Mouse (Mus musculus) stomach, embryonic 16.5 days (tissue): ENCODE data around the gene Tinagl1. TPM values are rescaled to one million over a fixed set of nuclear protein-coding genes. Genes with fewer than 3 reads are reported as not detected.
A peak's percentile ranks its signal among the peaks of the same experiment; 100 is the strongest.

Experiments used
- ATAC-seq: fragments of 200-750 bp; cut with Nextera tagmentation; 2 replicates; pipeline ENCODE4 v1.8.0; 2017; ENCODE audit warnings: moderate number of reproducible peaks, moderate TSS enrichment; ENCODE audit not compliant: insufficient read depth, low FRiP score
- H3K27ac ChIP-seq: fragments of 300-500 bp; sonication (generic); 2 replicates; pipeline ENCODE4 v1.5.1; 2014; ENCODE audit warnings: low read length
- H3K27me3 ChIP-seq: fragments of 300-500 bp; sonication (generic); 2 replicates; pipeline ENCODE4 v1.6.1; 2014; ENCODE audit warnings: low read length, control low read depth, mixed read lengths; ENCODE audit not compliant: control insufficient read depth, insufficient read depth
- H3K36me3 ChIP-seq: fragments of 300-500 bp; sonication (generic); 2 replicates; pipeline ENCODE4 v1.6.1; 2014; ENCODE audit warnings: low read length; ENCODE audit not compliant: control insufficient read depth, insufficient read depth
- H3K4me1 ChIP-seq: fragments of 300-500 bp; sonication (generic); 2 replicates; pipeline ENCODE4 v1.6.1; 2014; ENCODE audit warnings: low read length, control low read depth, mixed read lengths; ENCODE audit not compliant: control insufficient read depth, insufficient read depth
- H3K4me2 ChIP-seq: fragments of 300-500 bp; sonication (generic); 2 replicates; pipeline ENCODE4 v1.6.1; 2014; ENCODE audit warnings: low read depth, low read length, mixed read lengths
- H3K4me3 ChIP-seq: fragments of 300-500 bp; sonication (generic); replicated peaks from 2 replicates; pipeline ENCODE4 v1.5.1; 2014; ENCODE audit warnings: mild to moderate bottlenecking, low read length
- H3K9ac ChIP-seq: fragments of 300-500 bp; sonication (generic); 2 replicates; pipeline ENCODE4 v1.6.1; 2014; ENCODE audit warnings: low read length
- H3K9me3 ChIP-seq: fragments of 300-500 bp; sonication (generic); replicated peaks from 2 replicates; pipeline ENCODE4 v1.6.1; 2016; ENCODE audit warnings: low read length, control low read depth; ENCODE audit not compliant: control insufficient read depth
- WGBS: fragments of 180-500 bp; shearing (Covaris S2); extraction: QIAGEN DNeasy Blood & Tissue Kit; methylation state at CpG from one replicate; pipeline ENCODE4 v1.1.7; 2014; 5-methylcytosine and 5-hydroxymethylcytosine counted together
- polyA plus RNA-seq: library from polyadenylated mRNA; unstranded; fragments of >200 nt; fragmentation: Nextera tagmentation; extraction: Ambion mirVana; gene quantifications from 2 replicates; pipeline ENCODE4 v1.2.1, GENCODE M21; 2015

Gene Tinagl1
- polyA plus RNA-seq, 1 experiment from 2014 or later, result 62.7 TPM

DNA sequence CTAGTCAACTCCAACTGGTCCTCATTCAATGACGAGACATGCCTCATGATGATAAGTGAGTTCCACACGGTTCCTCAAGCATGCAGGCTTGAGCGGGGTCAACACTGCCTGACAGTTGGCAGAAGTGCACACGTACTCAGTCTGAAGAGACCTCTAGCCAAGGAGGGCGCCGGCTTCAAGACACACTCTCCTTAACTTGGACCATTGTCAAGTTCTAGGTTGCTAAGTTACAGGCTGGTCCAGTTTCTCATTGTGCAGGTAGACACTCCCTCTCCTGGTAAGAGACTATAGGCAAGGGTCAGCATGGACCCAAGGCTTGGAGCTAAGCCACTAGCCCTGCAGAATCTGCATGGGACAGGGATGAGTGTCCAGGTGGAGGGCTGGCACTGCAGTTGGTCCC lies 49.8 kb downstream of the Tinagl1 start:
- Histone ChIP-seq H3K9ac (no peak overlapping the region), H3K27ac (no peak overlapping the region), H3K9me3 (no peaks in the 10 kb centered on the region), H3K4me1 (peaks cover 2% of the 10 kb centered on the region; the same call in 1 of the 2 replicates), H3K36me3 (peaks cover 3% of the 10 kb centered on the region; the same call in 1 of the 2 replicates), H3K4me3 (no peak overlapping the region), H3K4me2 (no peak overlapping the region), H3K27me3 (no peaks in the 10 kb centered on the region)
- WGBS, result 84% methylated on average over 6 of the region's 6 CpGs
- no peak for ATAC-seq

DNA sequence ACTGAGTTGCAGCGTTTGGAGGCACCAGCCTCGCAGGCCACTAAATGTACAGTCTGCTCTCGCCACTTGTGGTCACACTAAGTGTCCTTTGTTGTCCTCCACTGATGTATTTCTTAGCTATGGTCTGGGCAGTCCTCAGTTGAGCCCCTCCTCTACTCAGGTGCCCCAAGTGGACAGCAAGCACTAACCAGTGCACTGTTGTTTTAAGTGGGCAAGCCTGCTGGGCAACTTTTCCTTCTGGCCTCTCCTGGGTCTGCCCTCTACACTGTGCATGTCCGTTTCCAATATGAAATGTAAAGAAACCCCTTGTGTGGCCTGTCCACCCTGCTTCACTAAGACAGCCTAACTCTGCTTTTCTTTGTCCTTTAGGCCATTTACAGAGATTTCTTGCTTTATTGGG lies 50.8 kb downstream of the Tinagl1 start:
- Histone ChIP-seq H3K9ac (no peak overlapping the region), H3K27ac (no peak overlapping the region), H3K9me3 (no peaks in the 10 kb centered on the region), H3K4me1 (no peaks in the 10 kb centered on the region), H3K4me2 (no peak overlapping the region), H3K36me3 (peaks cover 3% of the 10 kb centered on the region; the same call in 1 of the 2 replicates), H3K4me3 (no peak overlapping the region), H3K27me3 (no peaks in the 10 kb centered on the region)
- peak; percentile 38; the same call in 1 of the 2 replicates for ATAC-seq
- 84% methylated on average over 4 of the region's 4 CpGs for WGBS

DNA sequence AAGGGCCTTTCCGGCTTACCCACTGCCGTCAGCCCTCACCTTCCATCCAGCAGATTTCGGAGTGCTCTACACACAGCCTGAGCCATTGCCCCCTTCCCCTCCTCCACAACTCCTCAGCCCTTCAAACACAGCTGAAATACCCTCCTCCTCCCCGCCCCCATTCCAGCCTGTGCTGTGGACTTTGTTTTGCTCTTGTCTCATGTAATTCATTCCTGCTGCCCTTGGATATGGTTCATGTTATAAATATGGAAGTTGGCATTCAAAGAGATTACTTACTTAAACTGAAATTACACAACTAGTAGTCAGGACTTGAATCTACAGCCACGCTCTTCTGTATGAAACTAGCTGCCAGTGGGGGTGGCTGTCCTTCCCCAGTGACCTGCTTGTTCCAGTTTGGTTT lies 51.9 kb downstream of the Tinagl1 start:
- H3K36me3 ChIP-seq, result peaks cover 3% of the 10 kb centered on the region; the same call in 1 of the 2 replicates

DNA sequence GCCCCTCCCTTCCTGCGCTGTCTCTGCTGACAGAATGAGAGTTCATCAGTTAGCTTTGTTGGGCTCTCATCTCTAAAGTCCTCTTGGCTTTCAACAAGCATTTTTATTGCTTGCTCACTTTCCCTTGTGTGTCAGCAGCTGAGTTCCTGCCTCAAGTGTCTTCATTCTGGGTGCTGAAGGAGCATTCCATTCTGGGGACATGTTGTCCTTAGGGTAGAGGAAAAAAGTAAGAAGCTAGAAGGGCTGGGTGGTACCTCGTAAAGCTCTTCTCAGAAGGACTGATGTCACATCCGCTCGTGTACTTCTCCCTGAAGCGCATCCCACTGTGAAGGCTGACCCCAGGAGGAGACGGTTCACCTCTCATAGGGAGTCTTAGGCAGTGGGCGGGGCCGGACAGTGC lies 53.4 kb downstream of the Tinagl1 start:
- Histone ChIP-seq H3K27me3 (no peaks in the 10 kb centered on the region), H3K4me2 (no peak overlapping the region), H3K9ac (no peak overlapping the region), H3K4me3 (no peak overlapping the region), H3K9me3 (no peaks in the 10 kb centered on the region), H3K27ac (no peak overlapping the region), H3K36me3 (peaks cover 3% of the 10 kb centered on the region; the same call in 1 of the 2 replicates), H3K4me1 (no peaks in the 10 kb centered on the region)
- 68% methylated on average over 8 of the region's 8 CpGs for WGBS
- ATAC-seq, result no peak

More for the DNA sequence above, 51.9 kb downstream of the Tinagl1 start:
- H3K27me3 ChIP-seq, result no peaks in the 10 kb centered on the region
- H3K4me2 ChIP-seq, result no peak overlapping the region
- H3K27ac ChIP-seq, result no peak overlapping the region
- no peak for ATAC-seq
- no peak overlapping the region for H3K4me3 ChIP-seq
- 88% methylated on average over 5 of the region's 5 CpGs for WGBS
- H3K4me1 ChIP-seq, result no peaks in the 10 kb centered on the region
- H3K9ac ChIP-seq, result no peak overlapping the region
- no peaks in the 10 kb centered on the region for H3K9me3 ChIP-seq

DNA sequence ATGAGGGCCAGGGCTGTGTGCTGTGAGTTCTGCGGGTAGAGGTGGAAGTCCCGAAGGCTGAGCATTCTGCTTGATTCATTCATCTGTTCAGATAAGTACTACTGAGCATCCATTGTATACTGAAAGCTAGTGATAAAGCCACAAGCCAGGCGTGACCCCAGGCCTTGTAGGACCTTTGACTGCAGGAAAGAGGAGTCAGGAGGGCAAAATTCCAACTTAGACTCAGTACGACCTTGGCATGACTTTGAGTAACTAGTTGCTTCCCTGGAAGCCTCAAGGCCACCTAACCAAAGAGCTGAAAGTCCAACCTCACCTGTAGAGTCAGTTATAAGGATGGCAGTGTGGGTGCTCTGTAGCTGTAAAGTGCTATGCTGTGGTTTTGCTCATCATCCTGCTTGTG lies 54.2 kb downstream of the Tinagl1 start:
- H3K9ac ChIP-seq, result no peak overlapping the region
- 75% methylated on average over 4 of the region's 4 CpGs for WGBS

More for the DNA sequence above, 54.2 kb downstream of the Tinagl1 start:
- no peak overlapping the region for H3K4me3 ChIP-seq
- H3K9me3 ChIP-seq, result no peaks in the 10 kb centered on the region
- no peak overlapping the region for H3K27ac ChIP-seq
- H3K36me3 ChIP-seq, result peaks cover 3% of the 10 kb centered on the region; the same call in 1 of the 2 replicates
- H3K27me3 ChIP-seq, result no peaks in the 10 kb centered on the region
- H3K4me1 ChIP-seq, result no peaks in the 10 kb centered on the region
- no peak for ATAC-seq
- no peak overlapping the region for H3K4me2 ChIP-seq

Other genes with a start within 250 kb of the Tinagl1 start
- gene Spocd1, start 245.9 kb downstream of the Tinagl1 start, polyA plus RNA-seq, result not detected in 2 replicates
- gene Adgrb2, start 190.3 kb downstream of the Tinagl1 start, polyA plus RNA-seq, result 1.6 and 1.9 TPM in 2 replicates
- gene Col16a1, start 127.3 kb downstream of the Tinagl1 start, polyA plus RNA-seq, result 55.6 and 75.1 TPM in 2 replicates
- 63.5 and 72.7 TPM in 2 replicates for gene Pef1, start 72.6 kb downstream of the Tinagl1 start, polyA plus RNA-seq
- gene Hcrtr1, start 35.8 kb downstream of the Tinagl1 start, polyA plus RNA-seq, result 0.29 and 0.49 TPM in 2 replicates
- gene Gm853, start 47.3 kb upstream of the Tinagl1 start, polyA plus RNA-seq, result not detected in 2 replicates
- 47.3 and 61.7 TPM in 2 replicates for gene Serinc2, start 104.1 kb upstream of the Tinagl1 start, polyA plus RNA-seq
- gene Fabp3, start 133.5 kb upstream of the Tinagl1 start, polyA plus RNA-seq, result 8.6 and 32.4 TPM in 2 replicates
- gene Gm10570, start 133.6 kb upstream of the Tinagl1 start, polyA plus RNA-seq, result not detected in 2 replicates
- 51.0 and 56.8 TPM in 2 replicates for gene Zcchc17, start 184.8 kb upstream of the Tinagl1 start, polyA plus RNA-seq
- 98.8 and 107 TPM in 2 replicates for gene Snrnp40, start 185.0 kb upstream of the Tinagl1 start, polyA plus RNA-seq